Mouse (Mus musculus) MEL (cell line): ENCODE measurements around the gene Basp1. TPM values are rescaled to one million over a fixed set of nuclear protein-coding genes. Genes with fewer than 3 reads are reported as not detected.

ENCODE experiments used
- DNase-seq: peaks from one replicate; pipeline ENCODE4 v3.0.0; 2011; ENCODE audit warnings: low read depth, low spot score
- H3K27ac ChIP-seq: 2 replicates; pipeline ENCODE4 v1.5.1; 2012; ENCODE audit warnings: low read depth, mild to moderate bottlenecking, control low read depth, low read length, moderate library complexity; ENCODE audit not compliant: control insufficient read depth
- H3K27me3 ChIP-seq, 2 experiments: fragments of 150-350 bp in 1 of 2; sonication (generic) in 1 of 2; 2 replicates each; pipeline ENCODE4 v1.6.1; 2012; ENCODE audit warnings: low read length in 2 of 2, mild to moderate bottlenecking in 2 of 2, improper control_type of control experiment in 1 of 2, moderate library complexity in 1 of 2; ENCODE audit not compliant: insufficient read depth in 2 of 2, control insufficient read depth in 1 of 2
- H3K36me3 ChIP-seq, 2 experiments: 2 replicates each; pipeline ENCODE4 v1.6.1; 2012 to 2014; ENCODE audit warnings: low read length in 2 of 2, improper control_type of control experiment in 1 of 2, inconsistent platforms in 1 of 2, mild to moderate bottlenecking in 1 of 2; ENCODE audit not compliant: insufficient read depth in 2 of 2, control insufficient read depth in 1 of 2
- H3K4me1 ChIP-seq, 2 experiments: fragments of 150-350 bp in 1 of 2; sonication (generic) in 1 of 2; 2 replicates each; pipeline ENCODE4 v1.6.1; 2012; ENCODE audit warnings: low read length in 2 of 2, improper control_type of control experiment in 1 of 2, mild to moderate bottlenecking in 1 of 2; ENCODE audit not compliant: insufficient read depth in 2 of 2, control insufficient read depth in 1 of 2
- H3K4me3 ChIP-seq, 2 experiments: fragments of 150-350 bp in 1 of 2; sonication (generic) in 1 of 2; 2 replicates each; pipeline ENCODE4 v1.5.1; 2012; ENCODE audit warnings: low read depth in 2 of 2, low read length in 2 of 2, mild to moderate bottlenecking in 2 of 2, moderate library complexity in 2 of 2, control low read depth in 1 of 2, improper control_type of control experiment in 1 of 2; ENCODE audit not compliant: control insufficient read depth in 1 of 2, insufficient read depth in 1 of 2
- H3K79me2 ChIP-seq: 2 replicates; pipeline ENCODE4 v1.6.1; 2012; ENCODE audit warnings: mild to moderate bottlenecking, low read length, moderate library complexity; ENCODE audit not compliant: control insufficient read depth, poor library complexity, insufficient read depth
- H3K9ac ChIP-seq: 2 replicates; pipeline ENCODE4 v1.6.1; 2012; ENCODE audit warnings: low read depth, mild to moderate bottlenecking, control low read depth, low read length, moderate library complexity; ENCODE audit not compliant: control insufficient read depth, poor library complexity, severe bottlenecking
- H3K9me3 ChIP-seq: fragments of 150-350 bp; sonication (generic); replicated peaks from 2 replicates; pipeline ENCODE4 v1.6.1; 2012; ENCODE audit warnings: mild to moderate bottlenecking, low read length, improper control_type of control experiment, moderate library complexity; ENCODE audit not compliant: insufficient read depth
- BHLHE40 ChIP-seq: IDR thresholded peaks from 2 replicates; pipeline ENCODE4 v1.6.1; 2012; ENCODE audit warnings: low read depth, mild to moderate bottlenecking, inconsistent platforms, low read length, improper control_type of control experiment, borderline replicate concordance
- CHD1 ChIP-seq: IDR thresholded peaks from 2 replicates; pipeline ENCODE4 v1.6.1; 2012; ENCODE audit warnings: low read depth, mild to moderate bottlenecking, inconsistent platforms, low read length, improper control_type of control experiment
- CHD2 ChIP-seq: IDR thresholded peaks from 2 replicates; pipeline ENCODE4 v1.6.1; 2011; ENCODE audit warnings: low read length, improper control_type of control experiment
- CTCF ChIP-seq, 3 experiments: IDR thresholded peaks in 2 of 3; conservative IDR thresholded peaks in 1 of 3; 2 replicates each; pipeline ENCODE4 v1.5.1; 2011 to 2012; ENCODE audit warnings: low read length in 3 of 3, low read depth in 2 of 3, mild to moderate bottlenecking in 2 of 3, improper control_type of control experiment in 1 of 3, inconsistent platforms in 1 of 3, mixed read lengths in 1 of 3, moderate library complexity in 1 of 3; ENCODE audit not compliant: control insufficient read depth in 1 of 3, insufficient read depth in 1 of 3, poor library complexity in 1 of 3, severe bottlenecking in 1 of 3
- E2F4 ChIP-seq: IDR thresholded peaks from 2 replicates; pipeline ENCODE4 v1.6.1; 2011; ENCODE audit warnings: low read depth, low read length, improper control_type of control experiment, borderline replicate concordance
- ELF1 ChIP-seq: IDR thresholded peaks from 2 replicates; pipeline ENCODE4 v1.6.1; 2014; ENCODE audit warnings: low read depth, mild to moderate bottlenecking, inconsistent platforms, low read length, improper control_type of control experiment, moderate library complexity
- ETS1 ChIP-seq: IDR thresholded peaks from 2 replicates; pipeline ENCODE4 v1.6.1; 2012; ENCODE audit warnings: low read depth, mild to moderate bottlenecking, inconsistent platforms, low read length, improper control_type of control experiment, moderate library complexity
- HCFC1 ChIP-seq: IDR thresholded peaks from 2 replicates; pipeline ENCODE4 v1.6.1; 2012; ENCODE audit warnings: low read depth, mild to moderate bottlenecking, inconsistent platforms, low read length, improper control_type of control experiment, moderate library complexity
- MEF2A ChIP-seq: IDR thresholded peaks from 2 replicates; pipeline ENCODE4 v1.6.1; 2014; ENCODE audit warnings: low read depth, mild to moderate bottlenecking, inconsistent platforms, low read length, improper control_type of control experiment; ENCODE audit not compliant: poor library complexity, insufficient replicate concordance, severe bottlenecking; ENCODE audit errors: extremely low read depth
- MXI1 ChIP-seq: IDR thresholded peaks from 2 replicates; pipeline ENCODE4 v1.6.1; 2011; ENCODE audit warnings: mild to moderate bottlenecking, low read depth, low read length, improper control_type of control experiment
- MYB ChIP-seq: IDR thresholded peaks from 2 replicates; pipeline ENCODE4 v1.6.1; 2011; ENCODE audit warnings: mild to moderate bottlenecking, low read depth, low read length, improper control_type of control experiment
- NELFE ChIP-seq: IDR thresholded peaks from 2 replicates; pipeline ENCODE4 v1.6.1; 2011; ENCODE audit warnings: low read depth, low read length, improper control_type of control experiment
- NRF1 ChIP-seq: IDR thresholded peaks from 2 replicates; pipeline ENCODE4 v1.6.1; 2014; ENCODE audit warnings: low read depth, mild to moderate bottlenecking, inconsistent platforms, low read length, improper control_type of control experiment, moderate library complexity; ENCODE audit not compliant: poor library complexity, insufficient read depth, severe bottlenecking
- POLR2A ChIP-seq, 2 experiments: IDR thresholded peaks; 2 replicates each; pipeline ENCODE4 v1.6.1; 2011 to 2012; ENCODE audit warnings: low read length in 2 of 2, mild to moderate bottlenecking in 2 of 2, control low read depth in 1 of 2, improper control_type of control experiment in 1 of 2, low read depth in 1 of 2, moderate library complexity in 1 of 2; ENCODE audit not compliant: control insufficient read depth in 1 of 2, insufficient read depth in 1 of 2, poor library complexity in 1 of 2
- RAD21 ChIP-seq: IDR thresholded peaks from 2 replicates; pipeline ENCODE4 v1.6.1; 2011; ENCODE audit warnings: mild to moderate bottlenecking, low read depth, low read length, improper control_type of control experiment
- RCOR1 ChIP-seq: IDR thresholded peaks from 2 replicates; pipeline ENCODE4 v1.6.1; 2012; ENCODE audit warnings: low read depth, mild to moderate bottlenecking, inconsistent platforms, low read length, improper control_type of control experiment
- SMC3 ChIP-seq: IDR thresholded peaks from 2 replicates; pipeline ENCODE4 v1.6.1; 2011; ENCODE audit warnings: low read depth, low read length, improper control_type of control experiment
- TCF12 ChIP-seq: IDR thresholded peaks from 2 replicates; pipeline ENCODE4 v1.6.1; 2014; ENCODE audit warnings: low read depth, mild to moderate bottlenecking, inconsistent platforms, low read length, improper control_type of control experiment, moderate library complexity
- USF1 ChIP-seq: IDR thresholded peaks from 2 replicates; pipeline ENCODE4 v1.6.1; 2014; ENCODE audit warnings: low read depth, mild to moderate bottlenecking, inconsistent platforms, low read length, improper control_type of control experiment, moderate library complexity
- ZNF384 ChIP-seq: IDR thresholded peaks from 2 replicates; pipeline ENCODE4 v1.6.1; 2012; ENCODE audit warnings: low read depth, mild to moderate bottlenecking, inconsistent platforms, low read length, improper control_type of control experiment
- polyA plus RNA-seq, 2 experiments: library from polyadenylated mRNA; stranded (reverse) in 1 of 2; unstranded in 1 of 2; fragments of >175 nt in 1 of 2; fragments of >200 nt in 1 of 2; gene quantifications; 2 replicates each; pipeline versions ENCODE4 v1.2.1 to v1.2.4; 2012; ENCODE audit warnings: low replicate concordance in 2 of 2, low read depth in 1 of 2; ENCODE audit not compliant: insufficient read length in 2 of 2, insufficient read depth in 1 of 2, missing spikeins in 1 of 2
- total RNA-seq: library from RNA; depleted of rRNA; stranded (reverse); fragments of 300-350 nt; gene quantifications from 2 replicates; pipeline ENCODE4 v1.2.3, GENCODE M21; 2012

Basp1 gene
- total and polyA plus RNA-seq, 3 experiments, result 0.12 TPM; not detected in 2

GRCm38 (mm10) chr15:25429007-25429406 lies 15.4 kb upstream of the Basp1 start:
- Histone ChIP-seq H3K9me3 (no peaks in the 10 kb centered on the region), H3K27me3 (no peaks in the 10 kb centered on the region), H3K4me1 (no peaks in the 10 kb centered on the region), H3K79me2 (no peaks in the 10 kb centered on the region), H3K36me3 (no peaks in the 10 kb centered on the region), H3K27ac (no peak overlapping the region), H3K4me3 (no peak overlapping the region), H3K9ac (no peak overlapping the region)
- DNase-seq, result no peak
- TF ChIP-seq ZNF384 (no peak), E2F4 (no peak), NELFE (no peak), MYB (no peak), MEF2A (no peak), POLR2A (IDR thresholded peaks at IDR 0.05; ENCODE audit: control insufficient read depth in 1 of 2, insufficient read depth in 1 of 2, low read depth in 1 of 2, low read length in 2 of 2, poor library complexity in 1 of 2) (no peak), TCF12 (no peak), CHD1 (no peak), HCFC1 (no peak), BHLHE40 (no peak), CHD2 (no peak), ELF1 (no peak), NRF1 (no peak), RCOR1 (no peak), USF1 (no peak), ETS1 (no peak)

- H3K4me1 ChIP-seq, result no peaks in the 10 kb centered on the region
- H3K9ac ChIP-seq, result no peak overlapping the region
- H3K9me3 ChIP-seq, result no peaks in the 10 kb centered on the region
- DNase-seq, result no peak
- no peaks in the 10 kb centered on the region for H3K36me3 ChIP-seq
- H3K79me2 ChIP-seq, result no peaks in the 10 kb centered on the region
- H3K4me3 ChIP-seq, result no peak overlapping the region
- H3K27ac ChIP-seq, result no peak overlapping the region
- H3K27me3 ChIP-seq, result no peaks in the 10 kb centered on the region
- TF ChIP-seq CHD1 (no peak), CTCF (IDR thresholded peaks at IDR 0.05 in 2 of 3, conservative IDR thresholded peaks at IDR 0.05 in 1 of 3; ENCODE audit: control insufficient read depth in 1 of 3, insufficient read depth in 1 of 3, low read depth in 2 of 3, low read length in 3 of 3, poor library complexity in 1 of 3, severe bottlenecking in 1 of 3) (peak in 1 of 3 experiments; percentile 12; a peak in 1 of 6 replicates), RAD21 (no peak; the same call in 1 of the 2 replicates), SMC3 (0 out of 2 replicates have a peak, but pooled peaks have one; percentile 9), BHLHE40 (no peak), MXI1 (no peak), ZNF384 (no peak), USF1 (no peak)
These were observed 15.0 kb upstream of the Basp1 start for GRCm38 (mm10) chr15:25428551-25428950.
